Mouse (Mus musculus): ENCODE measurements around the gene Rab3d.
"Not testable (repeated sequence)": the region's sequence is repeated elsewhere in the genome, so short reads cannot be mapped to it uniquely, and the experiment has no call there.

Rab3d gene

GRCm38 (mm10) chr9:21901223-21901820, 16.7 kb downstream of the Rab3d start:
- DNase-seq, result no peak

GRCm38 (mm10) chr9:21889229-21889628, 28.8 kb downstream of the Rab3d start:
- no peak for DNase-seq

DNA sequence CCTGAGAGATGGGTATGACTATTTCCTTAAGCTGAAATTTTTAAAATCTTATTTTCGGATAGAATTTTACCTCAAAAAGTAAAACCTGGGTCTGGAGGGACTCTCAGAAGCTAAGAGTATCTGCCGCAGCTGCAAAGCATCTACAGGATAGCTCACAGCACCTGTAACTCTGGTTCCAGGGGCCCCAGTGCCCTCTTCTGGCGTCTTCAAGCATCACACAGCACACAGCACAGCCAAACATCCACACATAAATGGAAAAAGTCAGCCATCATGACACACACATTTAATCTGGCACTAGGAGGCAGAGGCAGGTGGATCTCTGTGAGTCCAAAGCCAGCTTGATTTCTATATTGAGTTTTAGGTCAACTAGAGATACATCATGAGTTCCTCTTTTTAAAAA, 41.4 kb downstream of the Rab3d start:
- DNase-seq, result no peak

DNA sequence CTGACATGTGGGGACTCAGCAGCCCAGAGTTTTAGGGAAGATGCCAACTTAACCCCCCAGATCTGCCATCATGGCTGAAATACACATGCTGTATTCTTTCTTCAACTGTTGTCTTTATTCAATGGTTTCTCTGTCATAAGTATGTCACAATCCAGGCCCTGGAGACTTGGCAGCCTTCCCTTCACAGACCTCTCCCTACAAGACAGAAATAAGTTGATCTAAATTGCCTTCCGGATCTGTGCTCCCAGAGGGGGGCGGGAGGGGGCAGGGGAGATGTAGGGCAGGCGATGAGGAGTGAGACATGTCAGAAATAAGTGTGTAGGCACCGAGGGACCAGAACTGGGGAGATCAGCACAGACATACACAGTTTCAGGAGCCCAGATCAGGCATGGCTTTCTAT, 45.8 kb downstream of the Rab3d start:
- DNase-seq, result no peak

GRCm38 (mm10) chr9:21870879-21871524, 47.0 kb downstream of the Rab3d start:
- no peak for DNase-seq

DNA sequence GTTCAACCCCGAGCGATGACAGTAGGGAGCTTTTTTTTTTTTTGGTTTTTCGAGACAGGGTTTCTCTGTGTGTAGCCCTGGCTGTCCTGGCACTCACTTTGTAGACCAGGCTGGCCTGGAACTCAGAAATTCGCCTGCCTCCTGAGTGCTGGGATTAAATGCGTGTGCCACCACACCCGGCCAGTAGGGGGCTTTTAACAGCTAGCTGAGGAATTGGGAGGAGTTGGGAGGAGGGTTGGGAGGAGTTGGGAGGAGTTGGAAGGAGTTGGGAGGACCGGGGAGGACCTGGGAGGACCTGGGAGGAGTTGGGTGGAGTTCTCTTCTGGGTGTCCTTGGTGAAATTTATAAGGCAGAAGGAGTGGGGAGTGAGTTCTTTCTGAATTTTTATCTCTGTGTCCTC, 48.7 kb downstream of the Rab3d start:
- DNase-seq, result not testable (repeated sequence)

DNA sequence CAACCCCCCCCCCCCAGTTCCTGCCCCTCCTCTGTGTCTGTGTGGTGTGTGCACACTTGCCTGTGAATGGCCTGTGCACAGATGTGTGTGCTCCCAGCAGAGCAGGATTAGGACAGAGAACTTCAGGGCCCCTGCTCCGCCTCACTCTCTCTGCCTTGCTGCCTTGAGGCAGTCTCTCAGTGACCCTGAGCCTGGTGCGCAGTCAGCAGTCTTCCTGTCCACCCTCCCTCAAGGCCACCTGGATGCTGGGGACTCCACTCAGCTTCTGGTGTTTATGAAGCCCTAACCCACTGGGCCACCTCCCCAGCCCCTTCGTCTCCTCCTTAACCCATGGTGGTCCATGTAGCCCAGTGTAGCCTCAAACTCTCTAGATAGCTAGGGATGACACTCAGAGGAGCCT, 50.3 kb downstream of the Rab3d start:
- DNase-seq, result no peak

- DNase-seq, result no peak
These were observed 51.4 kb downstream of the Rab3d start for GRCm38 (mm10) chr9:21866641-21867040.

- no peak for DNase-seq
These were observed 52.2 kb downstream of the Rab3d start for GRCm38 (mm10) chr9:21865673-21866398.

- no peak for DNase-seq
These were observed 55.8 kb downstream of the Rab3d start for GRCm38 (mm10) chr9:21862181-21862580.

DNA sequence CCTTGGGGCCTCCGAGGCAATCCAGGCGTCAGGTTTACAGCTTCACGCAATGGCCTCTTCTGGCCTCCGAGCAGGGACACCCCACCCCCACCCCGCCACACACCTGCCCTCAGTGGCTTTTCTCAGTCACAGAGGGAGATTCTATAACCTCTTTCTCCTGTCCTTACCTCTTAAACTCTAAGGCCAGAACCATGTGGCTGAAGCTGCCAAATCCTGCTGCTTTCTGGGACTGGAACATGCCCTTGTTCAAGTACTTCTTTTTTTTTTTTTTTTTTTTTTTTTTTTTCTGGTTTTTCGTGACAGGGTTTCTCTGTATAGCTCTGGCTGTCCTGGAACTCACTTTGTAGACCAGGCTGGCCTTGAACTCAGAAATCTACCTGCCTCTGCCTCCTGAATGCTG, 57.6 kb downstream of the Rab3d start:
- DNase-seq, result not testable (repeated sequence)

- no peak for DNase-seq
These were observed 58.4 kb downstream of the Rab3d start for GRCm38 (mm10) chr9:21859606-21860005.

DNA sequence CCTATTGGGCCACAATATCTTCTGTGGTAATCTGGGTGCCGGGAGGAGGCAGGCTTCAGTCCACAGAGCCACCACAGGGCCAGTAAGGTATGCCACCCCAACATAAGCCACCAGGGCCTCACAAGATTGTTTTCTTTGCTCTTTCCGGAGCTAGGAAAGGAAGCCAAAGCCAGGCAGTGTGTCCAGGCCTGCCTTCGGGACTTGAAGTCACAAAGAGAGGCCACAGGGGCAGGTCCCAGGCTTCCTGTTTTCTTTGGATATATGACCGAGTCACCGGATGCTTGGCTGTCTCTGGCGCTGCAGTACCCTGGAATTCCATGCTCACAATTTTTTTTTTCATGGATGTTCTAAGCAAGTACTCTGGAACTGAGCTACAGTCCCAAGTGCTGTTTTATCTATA, 59.9 kb downstream of the Rab3d start:
- DNase-seq, result no peak

DNA sequence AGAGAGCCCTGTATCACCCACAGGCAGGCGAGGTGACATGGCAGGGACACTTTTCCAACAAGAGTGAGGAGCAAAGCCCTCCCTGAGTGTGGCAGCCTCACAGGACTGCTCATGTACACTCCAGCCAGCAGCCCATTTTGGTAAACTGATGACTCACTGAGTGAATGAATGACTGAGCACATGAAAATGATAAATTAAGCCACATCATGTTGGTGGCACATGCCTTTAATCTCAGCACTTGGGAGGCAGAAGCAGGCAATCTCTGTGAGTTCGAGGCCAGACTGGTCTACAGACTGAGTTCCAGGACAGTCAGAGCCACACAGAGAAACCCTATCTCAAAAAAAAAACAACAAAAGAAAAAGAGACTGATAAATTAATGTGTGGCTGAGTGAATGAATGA, 60.5 kb downstream of the Rab3d start:
- no peak for DNase-seq

All from thymus, adult 18-20 months (tissue).